Mouse (Mus musculus): ENCODE results near the gene Cyp46a1. TPM values are rescaled to one million over a fixed set of nuclear protein-coding genes. Genes with fewer than 3 reads are reported as not detected.

The Cyp46a1 gene
- total and polyA plus RNA-seq, 2 experiments from 2014 or later: 3.0 to 3.6 TPM

GRCm38 (mm10) chr12:108393637-108394036 is 59.5 kb downstream of the Cyp46a1 start:
- DNase-seq (ENCODE audit: low spot score) (peak; percentile 87), ATAC-seq (ENCODE audit: insufficient read depth, low read depth) (peak; percentile 84)
- Histone ChIP-seq H3K9ac (replicated peaks; ENCODE audit: low read depth, low read length) (peak overlapping the region; percentile 44; the same call in 1 of the 2 replicates), H3K4me3 (ENCODE audit: low read depth, low read length) (no peak overlapping the region), H3K4me1 (ENCODE audit: control insufficient read depth, insufficient read depth) (peaks cover 20% of the 10 kb centered on the region), H3K9me3 (replicated peaks; ENCODE audit: control insufficient read depth, low read length) (no peaks in the 10 kb centered on the region), H3K27ac (ENCODE audit: low read depth) (peak overlapping the region; percentile 75), H3K4me2 (ENCODE audit: low read depth, low read length) (no peak overlapping the region), H3K27me3 (ENCODE audit: control insufficient read depth, insufficient read depth, low read length) (no peaks in the 10 kb centered on the region), H3K36me3 (replicated peaks; ENCODE audit: control insufficient read depth, insufficient read depth, low read length) (no peaks in the 10 kb centered on the region)
- 40% methylated on average over 4 of the region's 4 CpGs for WGBS
- TF ChIP-seq CTCF (IDR thresholded peaks at IDR 0.05; ENCODE audit: low read depth) (no peak; the same call in 1 of the 2 replicates), EP300 (IDR thresholded peaks at IDR 0.05; ENCODE audit: low read depth) (no peak)

GRCm38 (mm10) chr12:108394534-108395284 is 60.5 kb downstream of the Cyp46a1 start:
- ATAC-seq (ENCODE audit: insufficient read depth, low read depth) (no peak), DNase-seq (ENCODE audit: low spot score) (no peak)
- Histone ChIP-seq H3K9ac (replicated peaks; ENCODE audit: low read depth, low read length) (no peak overlapping the region), H3K4me1 (ENCODE audit: control insufficient read depth, insufficient read depth) (peaks cover 27% of the 10 kb centered on the region), H3K4me3 (ENCODE audit: low read depth, low read length) (no peak overlapping the region), H3K27me3 (ENCODE audit: control insufficient read depth, insufficient read depth, low read length) (no peaks in the 10 kb centered on the region), H3K27ac (ENCODE audit: low read depth) (no peak overlapping the region), H3K36me3 (replicated peaks; ENCODE audit: control insufficient read depth, insufficient read depth, low read length) (no peaks in the 10 kb centered on the region), H3K9me3 (replicated peaks; ENCODE audit: control insufficient read depth, low read length) (no peaks in the 10 kb centered on the region), H3K4me2 (ENCODE audit: low read depth, low read length) (no peak overlapping the region)
- 91% methylated on average over 17 of the region's 17 CpGs for WGBS
- TF ChIP-seq CTCF (IDR thresholded peaks at IDR 0.05; ENCODE audit: low read depth): no peak
- TF ChIP-seq EP300 (IDR thresholded peaks at IDR 0.05; ENCODE audit: low read depth): no peak

GRCm38 (mm10) chr12:108395285-108395660 is 61.1 kb downstream of the Cyp46a1 start:
- peaks cover 27% of the 10 kb centered on the region for H3K4me1 ChIP-seq (ENCODE audit: control insufficient read depth, insufficient read depth)
- 83% methylated on average over 6 of the region's 6 CpGs for WGBS

GRCm38 (mm10) chr12:108396081-108396947 is 62.1 kb downstream of the Cyp46a1 start:
- 91% methylated on average over 11 of the region's 11 CpGs for WGBS
- H3K36me3 ChIP-seq (replicated peaks; ENCODE audit: control insufficient read depth, insufficient read depth, low read length): no peaks in the 10 kb centered on the region
- H3K4me2 ChIP-seq (ENCODE audit: low read depth, low read length): no peak overlapping the region
- no peak overlapping the region for H3K27ac ChIP-seq (ENCODE audit: low read depth)
- DNase-seq (ENCODE audit: low spot score) (no peak), ATAC-seq (ENCODE audit: insufficient read depth, low read depth) (no peak)
- H3K9ac ChIP-seq (replicated peaks; ENCODE audit: low read depth, low read length): no peak overlapping the region
- H3K27me3 ChIP-seq (ENCODE audit: control insufficient read depth, insufficient read depth, low read length): no peaks in the 10 kb centered on the region
- no peaks in the 10 kb centered on the region for H3K9me3 ChIP-seq (replicated peaks; ENCODE audit: control insufficient read depth, low read length)
- TF ChIP-seq CTCF (IDR thresholded peaks at IDR 0.05; ENCODE audit: low read depth) (no peak), EP300 (IDR thresholded peaks at IDR 0.05; ENCODE audit: low read depth) (no peak)
- peaks cover 27% of the 10 kb centered on the region for H3K4me1 ChIP-seq (ENCODE audit: control insufficient read depth, insufficient read depth)
- H3K4me3 ChIP-seq (ENCODE audit: low read depth, low read length): no peak overlapping the region

More at GRCm38 (mm10) chr12:108395285-108395660, 61.1 kb downstream of the Cyp46a1 start:
- no peak overlapping the region for H3K4me2 ChIP-seq (ENCODE audit: low read depth, low read length)
- no peak for TF ChIP-seq CTCF (IDR thresholded peaks at IDR 0.05; ENCODE audit: low read depth)
- TF ChIP-seq EP300 (IDR thresholded peaks at IDR 0.05; ENCODE audit: low read depth): no peak
- no peaks in the 10 kb centered on the region for H3K36me3 ChIP-seq (replicated peaks; ENCODE audit: control insufficient read depth, insufficient read depth, low read length)
- no peaks in the 10 kb centered on the region for H3K27me3 ChIP-seq (ENCODE audit: control insufficient read depth, insufficient read depth, low read length)
- ATAC-seq (ENCODE audit: insufficient read depth, low read depth): no peak
- H3K9ac ChIP-seq (replicated peaks; ENCODE audit: low read depth, low read length): no peak overlapping the region
- no peaks in the 10 kb centered on the region for H3K9me3 ChIP-seq (replicated peaks; ENCODE audit: control insufficient read depth, low read length)
- no peak overlapping the region for H3K27ac ChIP-seq (ENCODE audit: low read depth)
- no peak for DNase-seq (ENCODE audit: low spot score)
- no peak overlapping the region for H3K4me3 ChIP-seq (ENCODE audit: low read depth, low read length)

GRCm38 (mm10) chr12:108398681-108399080 is 64.5 kb downstream of the Cyp46a1 start:
- DNase-seq (ENCODE audit: low spot score) (no peak), ATAC-seq (ENCODE audit: insufficient read depth, low read depth) (no peak)
- no peaks in the 10 kb centered on the region for H3K36me3 ChIP-seq (replicated peaks; ENCODE audit: control insufficient read depth, insufficient read depth, low read length)
- no peak overlapping the region for H3K9ac ChIP-seq (replicated peaks; ENCODE audit: low read depth, low read length)
- peaks cover 9% of the 10 kb centered on the region for H3K4me1 ChIP-seq (ENCODE audit: control insufficient read depth, insufficient read depth)
- 72% methylated on average over 7 of the region's 7 CpGs for WGBS
- no peaks in the 10 kb centered on the region for H3K9me3 ChIP-seq (replicated peaks; ENCODE audit: control insufficient read depth, low read length)
- no peaks in the 10 kb centered on the region for H3K27me3 ChIP-seq (ENCODE audit: control insufficient read depth, insufficient read depth, low read length)
- no peak for TF ChIP-seq EP300 (IDR thresholded peaks at IDR 0.05; ENCODE audit: low read depth)
- TF ChIP-seq CTCF (IDR thresholded peaks at IDR 0.05; ENCODE audit: low read depth): no peak
- no peak overlapping the region for H3K27ac ChIP-seq (ENCODE audit: low read depth)
- no peak overlapping the region for H3K4me3 ChIP-seq (ENCODE audit: low read depth, low read length)
- no peak overlapping the region for H3K4me2 ChIP-seq (ENCODE audit: low read depth, low read length)

Data from heart, postnatal 0 days (tissue).